Mouse (Mus musculus): ENCODE measurements around the gene Lrig3. TPM values are rescaled to one million over a fixed set of nuclear protein-coding genes. Genes with fewer than 3 reads are reported as not detected.

Lrig3 gene
- polyA plus RNA-seq, 1 experiment from 2014 or later: 3.7 TPM

- Histone ChIP-seq H3K27ac (ENCODE audit: low read depth, low read length) (no peak overlapping the region), H3K4me3 (ENCODE audit: low read length) (no peak overlapping the region), H3K27me3 (replicated peaks; ENCODE audit: control insufficient read depth, insufficient read depth, low read length) (no peaks in the 10 kb centered on the region), H3K4me2 (ENCODE audit: low read length) (no peak overlapping the region), H3K36me3 (ENCODE audit: control insufficient read depth, insufficient read depth, low read length) (no peaks in the 10 kb centered on the region), H3K4me1 (ENCODE audit: control insufficient read depth, insufficient read depth, low read depth, low read length) (no peaks in the 10 kb centered on the region; the same call in 1 of the 2 replicates), H3K9ac (ENCODE audit: low read depth, low read length) (no peak overlapping the region), H3K9me3 (ENCODE audit: control insufficient read depth, low read length) (no peaks in the 10 kb centered on the region)
- ATAC-seq: no peak
- WGBS: 94% methylated on average over 7 of the region's 7 CpGs
These were observed 25.9 kb downstream of the Lrig3 start for GRCm38 (mm10) chr10:125991819-125992218.

- Histone ChIP-seq H3K4me3 (ENCODE audit: low read length) (no peak overlapping the region), H3K4me1 (ENCODE audit: control insufficient read depth, insufficient read depth, low read depth, low read length) (peaks cover 6% of the 10 kb centered on the region), H3K9ac (ENCODE audit: low read depth, low read length) (no peak overlapping the region), H3K27me3 (replicated peaks; ENCODE audit: control insufficient read depth, insufficient read depth, low read length) (no peaks in the 10 kb centered on the region), H3K36me3 (ENCODE audit: control insufficient read depth, insufficient read depth, low read length) (no peaks in the 10 kb centered on the region), H3K4me2 (ENCODE audit: low read length) (no peak overlapping the region), H3K9me3 (ENCODE audit: control insufficient read depth, low read length) (no peaks in the 10 kb centered on the region), H3K27ac (ENCODE audit: low read depth, low read length) (no peak overlapping the region)
- no peak for ATAC-seq
- WGBS: 80% methylated on average over 1 of the region's 1 CpGs
These were observed 28.9 kb downstream of the Lrig3 start for GRCm38 (mm10) chr10:125994855-125995254.

- WGBS: 64% methylated on average over 6 of the region's 6 CpGs
- no peaks in the 10 kb centered on the region for H3K36me3 ChIP-seq (ENCODE audit: control insufficient read depth, insufficient read depth, low read length)
- no peak overlapping the region for H3K4me3 ChIP-seq (ENCODE audit: low read length)
- no peak for ATAC-seq
- no peak overlapping the region for H3K4me2 ChIP-seq (ENCODE audit: low read length)
- no peaks in the 10 kb centered on the region for H3K9me3 ChIP-seq (ENCODE audit: control insufficient read depth, low read length)
- H3K9ac ChIP-seq (ENCODE audit: low read depth, low read length): no peak overlapping the region
- no peak overlapping the region for H3K27ac ChIP-seq (ENCODE audit: low read depth, low read length)
- no peaks in the 10 kb centered on the region for H3K27me3 ChIP-seq (replicated peaks; ENCODE audit: control insufficient read depth, insufficient read depth, low read length)
- peaks cover 6% of the 10 kb centered on the region for H3K4me1 ChIP-seq (ENCODE audit: control insufficient read depth, insufficient read depth, low read depth, low read length)
These were observed 29.7 kb downstream of the Lrig3 start for GRCm38 (mm10) chr10:125995701-125996100.

- Histone ChIP-seq H3K4me3 (ENCODE audit: low read length) (no peak overlapping the region), H3K27me3 (replicated peaks; ENCODE audit: control insufficient read depth, insufficient read depth, low read length) (no peaks in the 10 kb centered on the region), H3K27ac (ENCODE audit: low read depth, low read length) (peak overlapping the region; percentile 39), H3K9ac (ENCODE audit: low read depth, low read length) (no peak overlapping the region), H3K36me3 (ENCODE audit: control insufficient read depth, insufficient read depth, low read length) (no peaks in the 10 kb centered on the region), H3K4me1 (ENCODE audit: control insufficient read depth, insufficient read depth, low read depth, low read length) (peaks cover 6% of the 10 kb centered on the region), H3K9me3 (ENCODE audit: control insufficient read depth, low read length) (no peaks in the 10 kb centered on the region), H3K4me2 (ENCODE audit: low read length) (no peak overlapping the region)
- peak; percentile 85 for ATAC-seq
- WGBS: 30% methylated on average over 9 of the region's 9 CpGs
These were observed 31.0 kb downstream of the Lrig3 start for GRCm38 (mm10) chr10:125996989-125997388.

GRCm38 (mm10) chr10:125999561-125999960 lies 33.6 kb downstream of the Lrig3 start:
- Histone ChIP-seq H3K9ac (ENCODE audit: low read depth, low read length) (no peak overlapping the region), H3K27ac (ENCODE audit: low read depth, low read length) (no peak overlapping the region), H3K4me2 (ENCODE audit: low read length) (no peak overlapping the region), H3K27me3 (replicated peaks; ENCODE audit: control insufficient read depth, insufficient read depth, low read length) (no peaks in the 10 kb centered on the region), H3K4me3 (ENCODE audit: low read length) (no peak overlapping the region), H3K36me3 (ENCODE audit: control insufficient read depth, insufficient read depth, low read length) (no peaks in the 10 kb centered on the region), H3K4me1 (ENCODE audit: control insufficient read depth, insufficient read depth, low read depth, low read length) (peaks cover 6% of the 10 kb centered on the region), H3K9me3 (ENCODE audit: control insufficient read depth, low read length) (no peaks in the 10 kb centered on the region)
- no peak for ATAC-seq
- 92% methylated on average over 6 of the region's 6 CpGs for WGBS

GRCm38 (mm10) chr10:126000861-126001390 lies 35.0 kb downstream of the Lrig3 start:
- H3K9ac ChIP-seq (ENCODE audit: low read depth, low read length): no peak overlapping the region

GRCm38 (mm10) chr10:126002081-126002755 lies 36.2 kb downstream of the Lrig3 start:
- H3K4me3 ChIP-seq (ENCODE audit: low read length): no peak overlapping the region
- H3K27me3 ChIP-seq (replicated peaks; ENCODE audit: control insufficient read depth, insufficient read depth, low read length): no peaks in the 10 kb centered on the region
- no peak overlapping the region for H3K9ac ChIP-seq (ENCODE audit: low read depth, low read length)
- WGBS: 67% methylated on average over 14 of the region's 14 CpGs
- no peak for ATAC-seq
- H3K4me2 ChIP-seq (ENCODE audit: low read length): peak overlapping the region; percentile 8; the same call in 1 of the 2 replicates
- peaks cover 6% of the 10 kb centered on the region for H3K4me1 ChIP-seq (ENCODE audit: control insufficient read depth, insufficient read depth, low read depth, low read length)
- H3K36me3 ChIP-seq (ENCODE audit: control insufficient read depth, insufficient read depth, low read length): no peaks in the 10 kb centered on the region; the same call in 1 of the 2 replicates
- no peaks in the 10 kb centered on the region for H3K9me3 ChIP-seq (ENCODE audit: control insufficient read depth, low read length)
- H3K27ac ChIP-seq (ENCODE audit: low read depth, low read length): no peak overlapping the region

More at GRCm38 (mm10) chr10:126000861-126001390, 35.0 kb downstream of the Lrig3 start:
- Histone ChIP-seq H3K4me3 (ENCODE audit: low read length) (no peak overlapping the region), H3K27ac (ENCODE audit: low read depth, low read length) (no peak overlapping the region), H3K4me2 (ENCODE audit: low read length) (no peak overlapping the region), H3K27me3 (replicated peaks; ENCODE audit: control insufficient read depth, insufficient read depth, low read length) (no peaks in the 10 kb centered on the region), H3K4me1 (ENCODE audit: control insufficient read depth, insufficient read depth, low read depth, low read length) (peaks cover 6% of the 10 kb centered on the region), H3K9me3 (ENCODE audit: control insufficient read depth, low read length) (no peaks in the 10 kb centered on the region), H3K36me3 (ENCODE audit: control insufficient read depth, insufficient read depth, low read length) (no peaks in the 10 kb centered on the region)
- WGBS: 79% methylated on average over 8 of the region's 8 CpGs
- no peak for ATAC-seq

- Histone ChIP-seq H3K27me3 (replicated peaks; ENCODE audit: control insufficient read depth, insufficient read depth, low read length) (no peaks in the 10 kb centered on the region), H3K9me3 (ENCODE audit: control insufficient read depth, low read length) (no peaks in the 10 kb centered on the region), H3K27ac (ENCODE audit: low read depth, low read length) (no peak overlapping the region), H3K36me3 (ENCODE audit: control insufficient read depth, insufficient read depth, low read length) (no peaks in the 10 kb centered on the region; the same call in 1 of the 2 replicates), H3K4me2 (ENCODE audit: low read length) (peak overlapping the region; percentile 1; the same call in 1 of the 2 replicates), H3K4me3 (ENCODE audit: low read length) (no peak overlapping the region), H3K4me1 (ENCODE audit: control insufficient read depth, insufficient read depth, low read depth, low read length) (peaks cover under 1% of the 10 kb centered on the region; the same call in 1 of the 2 replicates), H3K9ac (ENCODE audit: low read depth, low read length) (no peak overlapping the region)
- no peak for ATAC-seq
- 32% methylated on average over 18 of the region's 18 CpGs for WGBS
These were observed 37.0 kb downstream of the Lrig3 start for GRCm38 (mm10) chr10:126002818-126003506.

GRCm38 (mm10) chr10:126003857-126004256 lies 37.9 kb downstream of the Lrig3 start:
- 41% methylated on average over 1 of the region's 1 CpGs for WGBS
- H3K27ac ChIP-seq (ENCODE audit: low read depth, low read length): no peak overlapping the region
- no peaks in the 10 kb centered on the region for H3K27me3 ChIP-seq (replicated peaks; ENCODE audit: control insufficient read depth, insufficient read depth, low read length)
- no peak overlapping the region for H3K9ac ChIP-seq (ENCODE audit: low read depth, low read length)
- no peak for ATAC-seq
- H3K4me3 ChIP-seq (ENCODE audit: low read length): no peak overlapping the region
- no peaks in the 10 kb centered on the region for H3K4me1 ChIP-seq (ENCODE audit: control insufficient read depth, insufficient read depth, low read depth, low read length)
- no peak overlapping the region for H3K4me2 ChIP-seq (ENCODE audit: low read length)
- no peaks in the 10 kb centered on the region; the same call in 1 of the 2 replicates for H3K36me3 ChIP-seq (ENCODE audit: control insufficient read depth, insufficient read depth, low read length)
- no peaks in the 10 kb centered on the region for H3K9me3 ChIP-seq (ENCODE audit: control insufficient read depth, low read length)
